In the genomic region with DNA sequence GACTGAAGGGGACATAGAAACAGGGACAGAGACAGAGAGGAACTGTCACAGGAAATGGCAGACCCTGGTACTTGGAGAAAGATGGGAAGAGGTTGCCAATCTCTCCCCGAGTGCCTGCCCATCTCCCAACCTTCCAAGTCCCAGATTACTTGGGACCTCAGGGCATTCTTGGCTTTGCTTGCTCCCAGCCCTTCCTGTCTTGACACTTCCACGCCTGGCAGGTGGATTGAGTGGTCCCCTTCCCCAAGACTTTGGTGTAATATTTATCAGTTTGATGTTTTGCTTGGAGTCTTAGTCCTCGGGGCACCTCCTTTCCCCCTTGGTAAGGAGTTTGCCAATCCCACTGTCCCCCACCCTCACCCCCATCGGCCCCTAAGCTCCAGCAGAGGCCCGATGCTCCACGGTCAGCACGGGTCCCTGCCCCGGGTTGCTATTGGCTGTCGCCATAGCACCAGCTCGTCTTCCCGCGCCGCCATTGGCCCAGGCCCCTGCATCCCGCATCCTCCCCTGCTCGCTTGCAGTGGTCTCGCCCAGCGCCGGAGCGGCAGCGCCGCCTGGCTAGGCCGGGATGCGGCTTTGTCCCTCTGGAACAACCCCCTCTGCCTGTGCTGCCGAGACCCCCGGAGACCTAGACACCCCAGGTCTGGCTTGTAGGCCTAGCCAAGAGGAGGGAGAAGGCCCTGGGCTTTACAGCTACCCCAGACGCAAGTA, we compare ENCODE assay signal across 8 mouse cellular contexts. TPM values are rescaled to one million over a fixed set of nuclear protein-coding genes. Genes with fewer than 3 reads are reported as not detected.
A peak's percentile ranks its signal among the peaks of the same experiment; 100 is the strongest.
DNase-seq lines count a peak whose midpoint lies in the region; ATAC-seq lines count a peak whose summit lies in the region.

No protein-coding gene starts in this region.

- H3K9ac ChIP-seq in midbrain, embryonic 11.5 days (ENCODE audit: low read length): peak overlapping the region; percentile 90

- H3K4me1 ChIP-seq in midbrain, embryonic 11.5 days (ENCODE audit: control insufficient read depth, insufficient read depth, low read length): peaks cover 67% of the 10 kb centered on the region

- peak overlapping the region; percentile 87 for H3K27ac ChIP-seq in midbrain, embryonic 11.5 days (ENCODE audit: low read depth, low read length)

- H3K27me3 ChIP-seq in midbrain, embryonic 11.5 days (ENCODE audit: control insufficient read depth, insufficient read depth, low read length): 0 out of 2 replicates have a peak, but pooled peaks cover 2% of the 10 kb centered on the region

- peak overlapping the region; percentile 65 for H3K4me2 ChIP-seq in midbrain, embryonic 11.5 days

- ATAC-seq in midbrain, embryonic 11.5 days (ENCODE audit: low FRiP score): peak; percentile 87

- no peaks in the 10 kb centered on the region for H3K9me3 ChIP-seq in midbrain, embryonic 11.5 days (ENCODE audit: control insufficient read depth, low read length)

- 4% methylated on average over 26 of the region's 26 CpGs for WGBS in midbrain, embryonic 11.5 days

- H3K36me3 ChIP-seq in midbrain, embryonic 11.5 days (ENCODE audit: control insufficient read depth, insufficient read depth, low read length): peaks cover 12% of the 10 kb centered on the region

- DNase-seq in gastrocnemius, postnatal 25 days: peak; percentile 59
- no peak for DNase-seq in gastrocnemius, adult 18-20 months (ENCODE audit: low spot score)
- DNase-seq in cerebellum, adult 8-10 months: peak; percentile 91
- DNase-seq in forelimb bud, embryonic 11.5 days (ENCODE audit: low read depth, low spot score): peak; percentile 86
- DNase-seq in layer of hippocampus, adult 11-12 months (ENCODE audit: low spot score): peak; percentile 89
- DNase-seq in midbrain, embryonic 11.5 days (ENCODE audit: low spot score, missing footprints): peak; percentile 97
- DNase-seq in testis, postnatal 10 days (ENCODE audit: low spot score): peak; percentile 68
- DNase-seq in urinary bladder, postnatal 25 days (ENCODE audit: low spot score): no peak

- H3K4me3 ChIP-seq in midbrain, embryonic 11.5 days (ENCODE audit: low read depth, low read length): peak overlapping the region; percentile 66

RNA-seq across cellular contexts. Expression of a gene that starts 2.9 kb away (rescaled TPM):
- total RNA-seq in gastrocnemius, postnatal 25 days (2021): under 1 TPM; 0.59 to 0.82 TPM
- total RNA-seq in gastrocnemius, adult 18-20 months (2021): under 1 TPM; 0.18 to 0.31 TPM
- 63.4 and 66.5 TPM in 2 replicates for polyA plus RNA-seq in midbrain, embryonic 11.5 days (2014; fragmentation: Nextera tagmentation; extraction: Ambion mirVana)

RNA-seq across cellular contexts. Expression of a gene that starts 6.5 kb away (rescaled TPM):
- total RNA-seq in gastrocnemius, postnatal 25 days (2021): 100 to 1,000 TPM; 575 to 593 TPM
- total RNA-seq in gastrocnemius, adult 18-20 months (2021): 100 to 1,000 TPM; 703 to 778 TPM
- polyA plus RNA-seq in midbrain, embryonic 11.5 days (2014; fragmentation: Nextera tagmentation; extraction: Ambion mirVana): 752 and 845 TPM in 2 replicates

RNA-seq across cellular contexts. Expression of a gene that starts 21.6 kb away (rescaled TPM):
- total RNA-seq in gastrocnemius, postnatal 25 days (2021): 1 to 10 TPM; 6.5 to 7.0 TPM
- total RNA-seq in gastrocnemius, adult 18-20 months (2021): 1 to 10 TPM; 6.8 to 7.1 TPM
- polyA plus RNA-seq in midbrain, embryonic 11.5 days (2014; fragmentation: Nextera tagmentation; extraction: Ambion mirVana): 36.2 and 40.8 TPM in 2 replicates

RNA-seq across cellular contexts. Expression of a gene that starts 30.6 kb away (rescaled TPM):
- total RNA-seq in gastrocnemius, postnatal 25 days (2021): 1 to 10 TPM in 1 of 2 experiments, under 1 TPM in 1; 0.84 to 1.1 TPM
- under 1 TPM; 0.78 to 0.97 TPM for total RNA-seq in gastrocnemius, adult 18-20 months (2021)
- 1.5 and 1.8 TPM in 2 replicates for polyA plus RNA-seq in midbrain, embryonic 11.5 days (2014; fragmentation: Nextera tagmentation; extraction: Ambion mirVana)

RNA-seq across cellular contexts. Expression of a gene that starts 31.0 kb away (rescaled TPM):
- 1 to 10 TPM; 1.1 to 2.8 TPM for total RNA-seq in gastrocnemius, postnatal 25 days (2021)
- total RNA-seq in gastrocnemius, adult 18-20 months (2021): 1 to 10 TPM; 3.4 to 4.1 TPM
- 4.0 and 4.5 TPM in 2 replicates for polyA plus RNA-seq in midbrain, embryonic 11.5 days (2014; fragmentation: Nextera tagmentation; extraction: Ambion mirVana)

Comparison
In these comparisons a context has a peak if more than half of its experiments do, and no peak if none do; other contexts are left out.
1. DNase-seq: peak in gastrocnemius, postnatal 25 days (single experiment), cerebellum, adult 8-10 months (single experiment), forelimb bud, embryonic 11.5 days (single experiment), layer of hippocampus, adult 11-12 months (single experiment), midbrain, embryonic 11.5 days (single experiment) and testis, postnatal 10 days (single experiment); none in gastrocnemius, adult 18-20 months (single experiment) and urinary bladder, postnatal 25 days (single experiment).